Mouse (Mus musculus): Measurements from ENCODE around the gene Dph1. TPM values are rescaled to one million over a fixed set of nuclear protein-coding genes. Genes with fewer than 3 reads are reported as not detected.

The Dph1 gene
- polyA plus RNA-seq, 1 experiment = 8.8 TPM

GRCm38 (mm10) chr11:75220517-75221145 is 29.6 kb upstream of the Dph1 start:
- Histone ChIP-seq H3K27ac (ENCODE audit: insufficient read depth, low read depth, low read length) (no peak overlapping the region), H3K4me1 (ENCODE audit: control insufficient read depth, insufficient read depth, low read length) (peaks cover 3% of the 10 kb centered on the region; the same call in 1 of the 2 replicates), H3K4me3 (ENCODE audit: insufficient read depth, low read length) (no peak overlapping the region)
- no peak for TF ChIP-seq POLR2A (IDR thresholded peaks at IDR 0.05; ENCODE audit: borderline replicate concordance, low read depth, low read length)
- no peak for TF ChIP-seq CTCF (IDR thresholded peaks at IDR 0.05; ENCODE audit: low read depth, low read length)

GRCm38 (mm10) chr11:75220115-75220514 is 29.1 kb upstream of the Dph1 start:
- TF ChIP-seq CTCF (IDR thresholded peaks at IDR 0.05; ENCODE audit: low read depth, low read length) = no peak
- no peak for TF ChIP-seq POLR2A (IDR thresholded peaks at IDR 0.05; ENCODE audit: borderline replicate concordance, low read depth, low read length)
- Histone ChIP-seq H3K4me3 (ENCODE audit: insufficient read depth, low read length) (no peak overlapping the region), H3K27ac (ENCODE audit: insufficient read depth, low read depth, low read length) (no peak overlapping the region), H3K4me1 (ENCODE audit: control insufficient read depth, insufficient read depth, low read length) (peaks cover 3% of the 10 kb centered on the region; the same call in 1 of the 2 replicates)

GRCm38 (mm10) chr11:75214081-75214950 is 23.3 kb upstream of the Dph1 start:
- no peak overlapping the region for H3K4me3 ChIP-seq (ENCODE audit: insufficient read depth, low read length)

DNA sequence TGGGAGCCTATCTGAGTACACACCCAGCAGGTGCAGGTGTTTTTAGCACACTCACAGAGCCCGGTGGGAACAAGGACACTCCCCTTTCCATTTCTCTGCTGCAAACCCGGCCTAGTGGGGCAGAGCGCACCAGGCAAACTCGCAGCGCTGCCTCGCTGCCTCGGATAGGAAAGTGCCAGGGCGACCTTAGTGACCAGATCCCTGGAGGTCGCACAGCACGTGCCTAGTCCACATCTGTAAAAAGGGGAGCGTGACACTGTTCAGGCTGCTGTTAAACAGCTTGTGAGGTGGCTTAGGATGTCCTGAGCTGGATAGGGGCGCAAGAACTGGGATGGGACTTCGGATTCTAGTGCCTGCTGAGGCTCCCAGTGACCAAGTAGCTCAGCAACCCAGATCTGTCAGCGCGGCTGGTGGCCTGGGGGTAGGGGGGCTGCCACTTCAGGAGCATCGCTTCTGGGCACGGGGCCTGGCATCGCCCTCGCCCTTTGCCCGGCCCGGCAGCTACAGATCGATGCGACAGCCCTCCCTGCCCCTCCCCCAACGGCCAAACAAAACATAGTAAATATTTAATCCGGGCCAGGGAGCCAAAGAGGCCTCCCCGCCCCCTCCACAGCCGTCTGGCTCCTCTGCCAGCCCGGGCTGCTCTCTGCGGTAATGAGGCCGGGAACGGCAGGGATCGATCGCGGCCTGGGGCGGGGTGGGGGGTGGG is 22.5 kb upstream of the Dph1 start:
- TF ChIP-seq POLR2A (IDR thresholded peaks at IDR 0.05; ENCODE audit: borderline replicate concordance, low read depth, low read length) (no peak), CTCF (IDR thresholded peaks at IDR 0.05; ENCODE audit: low read depth, low read length) (no peak)
- H3K27ac ChIP-seq (ENCODE audit: insufficient read depth, low read depth, low read length) = no peak overlapping the region
- H3K4me3 ChIP-seq (ENCODE audit: insufficient read depth, low read length) = no peak overlapping the region
- peaks cover 36% of the 10 kb centered on the region for H3K4me1 ChIP-seq (ENCODE audit: control insufficient read depth, insufficient read depth, low read length)

More at GRCm38 (mm10) chr11:75214081-75214950, 23.3 kb upstream of the Dph1 start:
- H3K27ac ChIP-seq (ENCODE audit: insufficient read depth, low read depth, low read length) = no peak overlapping the region
- TF ChIP-seq CTCF (IDR thresholded peaks at IDR 0.05; ENCODE audit: low read depth, low read length) (no peak), POLR2A (IDR thresholded peaks at IDR 0.05; ENCODE audit: borderline replicate concordance, low read depth, low read length) (no peak)
- peaks cover 29% of the 10 kb centered on the region for H3K4me1 ChIP-seq (ENCODE audit: control insufficient read depth, insufficient read depth, low read length)

- Histone ChIP-seq H3K4me3 (ENCODE audit: insufficient read depth, low read length) (no peak overlapping the region), H3K4me1 (ENCODE audit: control insufficient read depth, insufficient read depth, low read length) (peaks cover 38% of the 10 kb centered on the region), H3K27ac (ENCODE audit: insufficient read depth, low read depth, low read length) (peak overlapping the region; percentile 11; the same call in 1 of the 2 replicates)
- TF ChIP-seq CTCF (IDR thresholded peaks at IDR 0.05; ENCODE audit: low read depth, low read length) = no peak
- TF ChIP-seq POLR2A (IDR thresholded peaks at IDR 0.05; ENCODE audit: borderline replicate concordance, low read depth, low read length) = no peak
Measured at GRCm38 (mm10) chr11:75212876-75213275, 21.8 kb upstream of the Dph1 start.

DNA sequence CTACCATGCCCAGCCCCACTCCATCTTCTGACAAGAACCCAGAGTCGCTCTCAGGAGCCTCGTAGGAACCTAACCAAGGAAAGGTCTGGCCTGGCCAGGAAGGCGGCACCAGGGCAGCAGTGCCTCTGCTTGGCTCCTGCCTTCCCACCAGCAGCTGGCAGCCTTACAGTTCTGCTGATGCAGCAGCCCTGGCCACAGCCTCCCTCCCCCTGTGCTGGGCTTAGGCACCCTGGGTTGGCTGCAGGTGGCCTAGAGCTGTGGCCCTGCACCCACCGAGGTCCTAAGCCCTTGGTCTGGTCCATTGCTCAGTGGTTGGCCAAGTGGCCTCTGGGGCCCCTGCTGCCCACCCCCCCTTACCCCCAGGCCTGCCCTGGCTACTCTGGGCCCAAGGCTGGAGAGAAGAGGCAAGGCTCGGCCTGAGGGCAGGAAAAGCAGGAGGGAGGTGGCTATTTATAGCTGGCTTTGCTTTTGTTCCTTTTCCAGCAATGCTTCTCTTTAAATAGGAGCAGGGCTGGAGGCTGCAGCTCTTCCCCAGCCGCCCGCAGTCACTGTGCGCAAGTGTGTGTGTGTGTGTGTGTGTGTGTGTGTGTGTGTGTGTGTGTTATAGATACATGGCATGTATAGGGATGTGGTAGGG is 21.1 kb upstream of the Dph1 start:
- TF ChIP-seq CTCF (IDR thresholded peaks at IDR 0.05; ENCODE audit: low read depth, low read length) = no peak
- no peak for TF ChIP-seq POLR2A (IDR thresholded peaks at IDR 0.05; ENCODE audit: borderline replicate concordance, low read depth, low read length)
- Histone ChIP-seq H3K4me3 (ENCODE audit: insufficient read depth, low read length) (no peak overlapping the region), H3K4me1 (ENCODE audit: control insufficient read depth, insufficient read depth, low read length) (peaks cover 38% of the 10 kb centered on the region), H3K27ac (ENCODE audit: insufficient read depth, low read depth, low read length) (peak overlapping the region; percentile 70)

DNA sequence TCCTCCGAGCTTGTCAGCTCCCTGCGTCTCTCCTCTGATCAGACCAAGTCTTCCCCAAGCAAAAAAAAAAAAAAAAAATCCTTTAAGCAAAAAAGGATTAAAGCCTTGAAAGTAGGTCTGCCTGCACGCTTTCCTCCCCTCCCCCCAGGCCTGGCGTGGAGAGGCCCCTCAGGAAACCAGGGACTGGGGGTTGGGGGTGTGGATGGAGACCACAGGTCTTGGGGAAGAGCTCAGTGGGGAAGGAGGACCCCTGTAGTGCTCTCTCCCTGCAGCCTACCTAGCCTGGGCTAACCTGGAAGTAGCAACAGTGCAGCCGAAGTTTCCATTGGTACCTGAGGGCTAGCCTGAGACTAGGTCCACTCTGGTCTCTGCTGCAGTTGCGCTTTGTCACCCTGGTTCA is 19.7 kb upstream of the Dph1 start:
- Histone ChIP-seq H3K27ac (ENCODE audit: insufficient read depth, low read depth, low read length) (no peak overlapping the region), H3K4me3 (ENCODE audit: insufficient read depth, low read length) (no peak overlapping the region), H3K4me1 (ENCODE audit: control insufficient read depth, insufficient read depth, low read length) (peaks cover 38% of the 10 kb centered on the region)
- TF ChIP-seq POLR2A (IDR thresholded peaks at IDR 0.05; ENCODE audit: borderline replicate concordance, low read depth, low read length) (no peak), CTCF (IDR thresholded peaks at IDR 0.05; ENCODE audit: low read depth, low read length) (no peak)

GRCm38 (mm10) chr11:75210093-75210492 is 19.1 kb upstream of the Dph1 start:
- Histone ChIP-seq H3K4me3 (ENCODE audit: insufficient read depth, low read length) (no peak overlapping the region), H3K27ac (ENCODE audit: insufficient read depth, low read depth, low read length) (peak overlapping the region; percentile 68; the same call in 1 of the 2 replicates), H3K4me1 (ENCODE audit: control insufficient read depth, insufficient read depth, low read length) (peaks cover 38% of the 10 kb centered on the region)
- TF ChIP-seq POLR2A (IDR thresholded peaks at IDR 0.05; ENCODE audit: borderline replicate concordance, low read depth, low read length) (no peak), CTCF (IDR thresholded peaks at IDR 0.05; ENCODE audit: low read depth, low read length) (no peak)

DNA sequence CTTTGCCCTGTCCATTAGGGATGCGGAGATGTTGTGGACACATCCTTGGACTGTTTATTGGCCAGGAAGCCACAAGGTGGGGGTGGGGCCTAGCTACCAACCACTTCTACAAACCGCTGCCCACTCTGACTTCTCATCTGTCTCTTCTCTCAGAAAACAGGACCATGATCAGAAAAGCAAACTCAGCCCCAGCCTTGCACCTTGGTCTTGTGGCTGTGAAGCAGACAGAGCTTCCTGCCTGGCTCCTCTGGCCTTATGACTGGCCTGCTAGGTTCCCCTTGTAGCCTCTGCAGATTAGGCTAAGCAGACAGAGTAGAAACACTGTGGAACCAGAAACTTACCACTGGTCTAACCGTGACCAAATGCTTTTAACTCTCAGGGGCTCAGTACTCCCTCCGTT is 18.3 kb upstream of the Dph1 start:
- H3K4me3 ChIP-seq (ENCODE audit: insufficient read depth, low read length) = no peak overlapping the region

More for the DNA sequence above, 18.3 kb upstream of the Dph1 start:
- no peak for TF ChIP-seq POLR2A (IDR thresholded peaks at IDR 0.05; ENCODE audit: borderline replicate concordance, low read depth, low read length)
- TF ChIP-seq CTCF (IDR thresholded peaks at IDR 0.05; ENCODE audit: low read depth, low read length) = no peak
- Histone ChIP-seq H3K27ac (ENCODE audit: insufficient read depth, low read depth, low read length) (peak overlapping the region; percentile 68), H3K4me1 (ENCODE audit: control insufficient read depth, insufficient read depth, low read length) (peaks cover 38% of the 10 kb centered on the region)

Measured in bone marrow macrophage, adult 2 months (primary cell).